Mouse (Mus musculus) 3134 (cell line): ENCODE data around the gene Pla2g4b.

Experiments
- DNase-seq: peaks from one replicate; pipeline ENCODE4 v3.0.0-alpha.2; 2011; ENCODE audit warnings: low spot score; ENCODE audit not compliant: insufficient read length; ENCODE audit errors: extremely low read depth

Gene Pla2g4b

DNA sequence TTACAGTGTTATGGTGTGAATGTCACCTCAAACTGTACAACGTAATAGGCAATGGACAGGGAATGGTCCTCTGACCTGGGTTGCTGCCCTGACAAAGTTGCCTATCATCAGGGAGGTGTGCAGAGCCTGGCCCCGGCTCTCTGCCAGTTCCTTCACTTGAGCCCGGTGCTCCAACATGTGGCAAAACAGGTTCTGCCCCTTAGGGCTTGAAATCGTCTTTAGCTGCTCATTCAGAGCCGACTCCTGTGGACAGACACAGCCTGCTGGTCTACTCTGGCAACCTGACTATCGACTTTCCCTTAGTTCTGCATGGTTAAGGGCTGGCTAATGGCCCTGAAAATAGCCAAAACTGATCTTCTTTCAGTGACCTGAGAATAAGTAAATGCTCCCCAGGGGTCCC is 27.0 kb downstream of the Pla2g4b start:
- no peak for DNase-seq

DNA sequence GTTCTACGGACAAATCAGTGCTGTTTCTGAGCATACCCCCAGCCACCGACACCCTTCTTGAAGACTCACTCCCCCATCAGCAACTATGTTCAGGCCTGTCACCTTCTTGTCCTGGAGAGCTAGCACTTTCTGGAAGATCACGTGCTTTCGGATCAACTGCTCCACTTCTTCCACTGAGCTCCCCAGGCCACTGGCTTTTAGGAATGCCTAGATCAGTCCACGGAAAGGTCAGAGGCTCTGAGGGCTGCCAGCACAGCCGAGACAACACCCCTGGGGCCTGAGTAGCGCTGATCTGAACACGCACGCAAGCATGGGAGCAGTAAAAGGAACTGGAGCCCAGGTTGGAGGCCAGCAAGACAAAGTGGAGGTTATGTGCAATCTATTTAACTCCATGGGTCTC is 27.4 kb downstream of the Pla2g4b start:
- DNase-seq = no peak

DNA sequence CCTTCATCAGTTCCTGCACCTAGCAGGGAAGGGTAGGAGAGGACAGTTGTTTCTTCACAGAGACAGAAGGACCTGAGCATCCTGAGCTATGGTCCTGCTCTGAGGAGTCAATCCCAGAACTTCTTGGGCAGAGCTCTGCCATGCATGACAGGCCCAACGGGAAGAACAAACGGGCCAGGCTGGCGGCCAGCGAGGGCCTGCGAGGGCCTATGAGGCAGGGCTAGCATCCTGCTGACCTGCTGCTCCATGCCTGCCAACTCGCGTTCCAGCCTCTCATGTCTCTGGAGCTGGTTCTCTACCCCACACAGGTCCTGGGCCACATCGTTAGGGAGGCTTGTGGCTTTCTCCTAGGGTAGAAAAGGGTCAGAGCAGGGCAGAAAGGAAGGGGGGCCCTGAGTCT is 29.0 kb downstream of the Pla2g4b start:
- DNase-seq = no peak

DNA sequence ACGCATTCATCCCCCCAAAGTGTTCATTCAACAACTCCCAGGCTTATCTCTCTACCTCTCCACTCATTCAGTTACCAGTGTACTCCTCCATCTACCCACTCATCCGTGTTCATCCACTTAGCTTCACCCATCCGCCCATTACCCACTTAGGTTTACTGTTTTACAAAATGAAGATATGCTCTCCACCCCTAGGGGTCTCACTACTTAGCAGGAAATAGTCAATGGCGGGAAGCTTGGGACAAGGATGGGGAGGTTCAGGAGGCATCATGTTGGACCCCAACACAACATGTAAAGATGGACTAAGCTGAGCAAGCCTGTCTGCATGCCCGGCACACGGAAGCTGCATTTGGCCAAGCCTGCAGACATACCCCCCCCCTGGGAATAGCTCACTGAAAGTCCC is 31.4 kb downstream of the Pla2g4b start:
- no peak for DNase-seq

DNA sequence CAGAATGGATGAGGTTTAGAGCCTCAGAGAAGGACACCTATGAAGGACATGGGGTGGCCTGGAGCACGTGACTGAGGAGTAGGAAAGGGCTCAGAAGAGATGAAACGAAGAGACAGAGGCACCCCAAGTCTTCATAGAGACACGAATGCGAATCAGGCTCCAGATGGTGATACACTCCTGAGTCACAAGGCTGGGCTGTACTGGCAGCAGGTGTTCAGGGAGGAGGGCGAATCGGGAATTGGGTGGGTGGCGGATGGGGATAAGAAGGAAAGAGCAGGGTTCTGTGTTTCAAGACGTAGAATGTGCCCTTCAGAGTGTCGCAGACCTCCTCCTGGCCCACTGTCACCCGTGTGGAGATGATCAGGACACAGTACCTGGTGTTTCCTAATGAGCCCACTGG is 32.0 kb downstream of the Pla2g4b start:
- no peak for DNase-seq

DNA sequence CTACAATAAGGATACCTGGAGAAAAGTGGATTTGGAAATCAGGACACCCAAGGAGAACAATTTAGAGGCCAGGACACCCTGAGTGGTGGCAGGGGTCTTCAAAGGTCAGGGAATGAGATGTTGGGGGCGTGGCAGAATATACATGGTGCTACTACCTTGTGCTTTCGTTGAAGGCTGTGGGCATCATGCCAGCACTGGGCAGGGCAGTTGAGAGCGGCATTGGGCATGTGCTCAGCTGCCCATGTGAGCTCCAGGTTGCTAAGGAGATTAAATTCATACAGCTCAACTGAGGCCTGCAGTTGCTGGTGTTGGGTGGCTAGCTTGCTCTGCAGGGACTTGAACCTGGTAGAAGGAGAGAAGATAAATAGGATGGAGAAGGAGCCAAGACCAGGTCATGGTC is 33.0 kb downstream of the Pla2g4b start:
- DNase-seq = no peak

DNA sequence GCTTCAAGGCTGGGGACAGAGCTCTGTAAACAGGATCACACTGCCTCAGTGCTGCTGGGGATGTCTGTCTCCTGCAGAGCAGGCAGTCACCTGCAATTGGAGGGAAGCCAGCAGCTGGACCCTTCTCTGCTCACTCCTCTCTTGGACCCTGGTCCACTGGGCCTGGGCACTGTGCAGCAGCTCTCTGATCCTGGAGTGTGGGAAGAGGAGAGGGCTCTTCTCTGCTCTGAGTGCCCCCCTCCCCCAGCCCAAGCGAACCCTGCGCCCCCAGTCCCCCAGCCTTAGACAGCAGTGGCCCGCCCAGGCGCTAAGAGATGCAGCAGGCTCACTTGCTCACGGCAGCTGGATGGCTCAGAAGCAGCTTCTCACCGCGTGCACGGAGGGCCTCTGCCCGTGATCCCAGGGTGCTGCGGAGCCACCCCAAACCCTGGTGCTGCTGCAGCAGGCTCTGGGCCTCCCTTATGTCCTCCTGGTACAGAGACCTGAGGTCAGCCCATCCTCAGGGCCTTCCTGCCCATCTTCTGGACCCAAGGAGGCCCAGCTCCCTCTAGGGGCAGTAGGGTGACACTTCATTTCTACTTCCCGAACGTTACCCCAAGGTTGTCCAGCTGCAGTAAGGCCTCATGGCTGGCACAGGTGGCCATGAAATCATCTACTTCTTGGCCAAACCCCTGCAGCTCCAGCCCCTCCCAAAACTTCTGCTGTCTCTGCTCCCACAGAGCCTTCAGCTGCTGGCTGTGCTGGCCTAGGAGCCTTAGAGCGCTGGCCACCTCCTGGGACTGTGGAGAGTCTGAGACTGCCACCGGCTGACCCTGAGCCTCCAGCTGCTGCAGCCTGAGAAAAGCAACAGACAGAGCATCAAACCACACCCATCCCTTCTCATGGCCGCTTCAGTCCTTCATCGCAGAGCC is 35.6 kb downstream of the Pla2g4b start:
- no peak for DNase-seq

DNA sequence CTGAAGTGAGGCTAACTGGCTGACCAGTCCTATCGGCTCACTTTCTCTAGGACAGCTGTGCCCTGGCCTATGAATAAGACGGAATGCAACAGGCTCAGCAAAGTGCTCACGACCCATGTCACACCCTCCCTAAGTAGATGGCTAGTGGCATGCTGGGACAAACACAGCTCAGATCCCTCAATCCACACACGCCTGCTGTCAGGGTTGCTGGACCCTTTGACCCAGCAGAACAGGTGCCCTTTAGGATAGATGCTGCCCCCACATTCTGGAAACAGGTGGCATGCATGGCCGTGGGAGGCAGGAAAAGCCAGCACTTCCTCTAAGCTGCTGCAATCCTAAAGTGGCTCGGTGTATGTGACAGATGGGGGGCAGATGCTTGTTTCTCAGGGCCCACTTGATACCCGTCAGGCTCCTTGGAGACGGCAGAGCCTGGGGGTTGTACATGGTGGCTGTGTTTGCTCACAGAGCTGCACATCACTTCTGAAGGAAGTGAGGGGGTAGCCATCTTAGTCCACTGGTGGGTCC is 36.3 kb downstream of the Pla2g4b start:
- no peak for DNase-seq

DNA sequence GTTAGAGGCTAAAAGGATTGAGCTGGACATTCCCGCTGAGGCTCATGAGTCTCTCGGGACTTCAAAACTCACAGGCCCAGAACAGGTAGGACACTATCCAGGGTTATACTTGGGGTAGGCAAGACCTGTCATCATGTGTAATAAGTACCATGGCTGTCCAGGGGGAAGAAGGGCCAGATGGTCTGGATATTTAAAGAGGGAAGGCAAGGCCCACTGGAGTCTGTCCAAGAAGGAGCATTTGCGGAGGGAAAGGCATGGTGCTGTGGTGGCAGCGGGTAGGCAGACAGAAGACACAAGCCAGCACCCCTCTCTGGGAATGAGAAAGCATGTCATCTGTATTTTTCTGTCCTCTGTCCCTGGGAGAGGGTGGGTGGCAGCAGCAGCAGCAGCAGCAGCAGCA is 40.9 kb downstream of the Pla2g4b start:
- no peak for DNase-seq

DNA sequence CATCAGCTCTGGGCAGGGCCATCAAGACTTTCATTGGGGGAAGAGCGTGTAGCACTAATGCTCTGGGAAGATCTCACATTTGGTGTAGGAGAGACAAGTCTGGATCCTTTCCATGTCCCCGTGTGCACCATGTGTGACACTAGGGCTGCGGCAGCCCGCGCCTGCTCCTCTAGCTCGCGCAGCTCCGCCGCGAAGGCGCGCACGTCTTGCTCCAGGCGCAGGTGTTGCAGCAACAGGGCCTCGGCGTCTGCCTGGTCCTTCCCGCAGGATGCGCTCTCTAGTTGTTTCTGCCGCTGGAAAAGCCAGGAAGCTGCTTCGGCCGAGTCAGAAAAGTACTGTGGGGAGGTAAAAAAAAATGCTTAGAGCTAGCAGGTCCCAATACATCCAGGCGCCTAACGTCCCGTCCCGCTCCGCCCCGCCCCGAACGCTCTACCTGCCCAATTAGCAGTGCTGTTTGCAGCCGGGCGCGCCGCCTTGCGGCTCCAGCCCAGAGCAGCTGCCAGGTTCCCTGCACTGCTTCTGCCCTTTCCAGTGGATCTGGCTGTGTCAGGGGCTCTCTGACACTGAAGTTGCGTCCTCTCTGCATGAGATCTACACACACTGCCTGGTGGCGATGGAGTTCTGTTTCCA is 43.0 kb downstream of the Pla2g4b start:
- no peak for DNase-seq

DNA sequence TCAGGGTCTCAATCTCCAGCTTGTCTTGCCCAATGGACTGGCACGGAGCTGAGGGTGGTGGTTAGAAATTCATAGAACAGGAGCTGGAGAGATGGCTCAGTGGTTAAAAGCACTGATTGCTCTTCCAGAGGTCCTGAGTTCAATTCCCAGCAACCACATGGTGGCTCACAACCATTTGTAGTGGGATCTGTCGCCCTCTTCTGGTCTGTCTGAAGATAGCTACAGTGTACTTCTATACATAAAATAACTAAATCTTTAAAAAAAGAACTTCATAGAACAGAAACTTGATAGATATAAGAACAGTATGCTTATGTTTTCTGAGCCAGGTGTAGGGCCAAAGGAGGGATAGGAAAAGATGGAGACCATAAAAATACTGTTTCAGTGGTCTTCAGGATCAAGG is 49.2 kb downstream of the Pla2g4b start:
- no peak for DNase-seq

DNA sequence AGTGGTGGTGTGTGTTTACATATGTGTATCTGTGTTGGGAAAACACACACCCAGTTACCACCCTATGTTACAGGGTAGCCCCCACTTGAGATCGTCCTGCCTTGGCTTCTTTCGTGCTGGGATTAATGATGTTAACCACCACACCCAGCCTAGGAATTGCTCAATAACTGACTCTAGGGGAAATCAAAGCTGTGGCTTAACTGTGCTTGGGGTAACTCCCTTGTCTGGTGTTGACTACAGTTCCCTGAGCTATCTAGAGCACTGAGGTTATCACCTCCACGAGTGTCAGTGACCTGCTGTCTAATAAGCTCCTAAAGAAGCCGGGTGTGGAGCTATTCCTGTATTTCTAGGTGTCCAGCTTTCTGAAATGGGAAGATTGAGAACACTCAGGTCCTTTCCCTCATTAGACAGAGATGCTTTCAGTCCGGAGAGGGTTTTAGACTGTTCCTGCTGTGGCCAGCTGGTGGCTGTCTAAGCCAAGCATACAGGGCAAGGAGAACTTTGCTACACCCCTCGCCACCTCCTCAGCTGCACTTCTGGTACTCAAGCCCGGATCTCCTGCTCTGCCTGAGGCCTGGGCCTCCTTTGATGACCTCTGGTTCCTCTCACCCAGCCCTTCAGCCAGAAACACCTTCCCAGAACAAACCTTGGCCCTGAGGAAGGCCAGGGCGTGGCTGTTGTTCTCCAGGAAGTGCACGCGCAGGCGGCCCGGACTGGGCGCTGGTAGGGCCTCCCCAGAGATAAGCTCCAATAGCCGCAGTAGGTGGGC is 51.6 kb downstream of the Pla2g4b start:
- no peak for DNase-seq

DNA sequence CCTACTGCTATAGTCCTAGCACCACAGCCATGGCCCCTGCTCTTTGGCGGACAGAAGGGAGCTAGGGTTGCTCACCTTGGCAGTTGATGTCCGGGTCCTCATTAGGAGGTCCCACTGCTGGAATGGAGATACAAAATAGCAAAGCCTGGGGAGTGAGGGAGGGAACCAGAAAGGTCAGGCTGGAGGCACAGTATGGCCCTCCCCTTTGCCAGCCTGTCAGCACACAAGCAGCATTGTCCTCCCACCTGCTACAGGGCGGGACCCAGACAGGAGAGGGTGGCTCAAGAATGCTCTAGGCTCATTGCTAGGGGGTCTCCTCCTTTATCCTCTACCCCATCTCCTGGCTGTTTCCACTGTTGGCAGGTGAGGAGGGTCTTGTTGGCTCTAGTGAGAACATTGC is 52.8 kb downstream of the Pla2g4b start:
- no peak for DNase-seq

DNA sequence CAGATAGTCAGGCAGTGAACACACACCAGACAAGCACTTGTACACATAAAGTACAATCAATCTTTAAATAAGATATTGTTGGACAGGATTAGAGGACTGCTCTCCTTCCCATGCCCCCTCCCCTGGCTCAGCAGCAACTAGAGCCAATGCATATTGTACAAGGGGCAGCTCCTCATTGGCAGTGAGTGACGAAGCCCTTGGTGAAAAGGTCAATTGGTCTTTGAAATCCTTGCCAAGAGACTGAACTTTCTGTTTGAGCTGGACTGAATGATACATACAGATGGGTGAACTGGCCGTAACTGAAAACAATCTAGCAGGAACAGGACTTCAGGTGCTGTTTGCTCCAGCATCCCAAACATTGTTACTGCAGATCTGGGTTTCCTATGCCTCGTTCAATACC is 54.2 kb downstream of the Pla2g4b start:
- DNase-seq = no peak

DNA sequence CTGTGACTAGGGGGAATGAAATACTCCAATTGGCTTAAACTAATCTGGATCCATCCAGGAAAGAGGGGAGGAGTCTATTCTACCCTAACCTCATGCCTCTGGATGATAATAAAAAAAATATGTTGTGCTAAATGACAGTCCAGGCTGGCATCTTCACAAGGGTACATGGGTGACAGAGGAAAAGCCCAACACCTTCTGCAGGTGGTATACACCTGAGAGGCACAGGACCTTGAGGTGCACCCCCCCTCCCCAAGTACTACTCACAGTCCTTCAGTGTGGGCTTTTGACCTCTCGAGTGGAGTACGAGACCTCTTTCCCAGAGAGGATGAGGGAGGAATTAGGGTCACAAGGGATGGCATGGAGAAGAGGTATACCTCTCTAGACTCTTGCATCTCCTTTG is 54.7 kb downstream of the Pla2g4b start:
- DNase-seq = no peak

DNA sequence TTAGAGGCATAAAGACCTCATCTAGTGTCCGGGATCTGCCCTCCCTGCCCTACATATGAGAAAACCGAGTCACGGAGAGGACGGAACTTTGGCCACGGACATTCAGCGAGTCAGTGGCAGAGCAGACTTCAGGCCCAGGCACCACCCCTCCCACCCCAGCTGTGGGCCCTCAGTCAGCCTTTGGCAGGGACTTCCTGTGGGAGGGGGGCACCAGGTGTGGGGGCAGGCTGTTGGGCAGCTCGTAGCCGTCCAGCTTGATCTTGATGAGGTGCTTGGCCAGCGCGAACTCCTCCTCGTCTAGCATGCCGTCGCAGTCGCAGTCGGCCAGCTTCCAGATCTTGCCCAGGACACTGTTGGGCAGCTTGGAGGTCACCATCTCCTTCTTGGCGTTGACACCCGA is 57.8 kb downstream of the Pla2g4b start:
- DNase-seq = no peak
